Mouse (Mus musculus) liver, postnatal 0 days (tissue): ENCODE data around the gene Map2k7. TPM values are rescaled to one million over a fixed set of nuclear protein-coding genes. Genes with fewer than 3 reads are reported as not detected.
A peak's percentile ranks its signal among the peaks of the same experiment; 100 is the strongest.
"Not testable (repeated sequence)": the region's sequence is repeated elsewhere in the genome, so short reads cannot be mapped to it uniquely, and the experiment has no call there.

Experiments used
- ATAC-seq: fragments of 200-750 bp; cut with Nextera tagmentation; 2 replicates; pipeline ENCODE4 v1.8.0; 2017; ENCODE audit warnings: mild to moderate bottlenecking, moderate library complexity
- DNase-seq: peaks from one replicate; pipeline ENCODE4 v3.0.0-alpha.2; 2016
- H3K27ac ChIP-seq: fragments of 300-500 bp; sonication (generic); 2 replicates; pipeline ENCODE4 v1.5.1; 2014; ENCODE audit warnings: antibody characterized with exemption, moderate library complexity, mild to moderate bottlenecking, low read depth
- H3K27me3 ChIP-seq: fragments of 300-500 bp; sonication (generic); 2 replicates; pipeline ENCODE4 v1.6.1; 2014; ENCODE audit warnings: low read length, control low read depth, mixed read lengths; ENCODE audit not compliant: insufficient read depth
- H3K36me3 ChIP-seq: fragments of 300-500 bp; sonication (generic); replicated peaks from 2 replicates; pipeline ENCODE4 v1.6.1; 2014; ENCODE audit warnings: mild to moderate bottlenecking, control low read depth, low read length, moderate library complexity, mixed read lengths; ENCODE audit not compliant: insufficient read depth
- H3K4me1 ChIP-seq: fragments of 300-500 bp; sonication (generic); 2 replicates; pipeline ENCODE4 v1.6.1; 2014; ENCODE audit warnings: antibody characterized with exemption, mild to moderate bottlenecking, control low read depth; ENCODE audit not compliant: insufficient read depth
- H3K4me2 ChIP-seq: fragments of 300-500 bp; sonication (generic); 2 replicates; pipeline ENCODE4 v1.6.1; 2014; ENCODE audit warnings: low read depth, mild to moderate bottlenecking, low read length, moderate library complexity, mixed read lengths
- H3K4me3 ChIP-seq: fragments of 300-500 bp; sonication (generic); 2 replicates; pipeline ENCODE4 v1.5.1; 2014; ENCODE audit warnings: low read depth, low read length
- H3K9ac ChIP-seq: fragments of 300-500 bp; sonication (generic); replicated peaks from 2 replicates; pipeline ENCODE4 v1.6.1; 2014; ENCODE audit warnings: mild to moderate bottlenecking, moderate library complexity
- H3K9me3 ChIP-seq: fragments of 300-500 bp; sonication (generic); 2 replicates; pipeline ENCODE4 v1.6.1; 2016; ENCODE audit warnings: mild to moderate bottlenecking, control low read depth, low read length, mixed read lengths
- CTCF ChIP-seq: sonication (generic); IDR thresholded peaks from 2 replicates; pipeline ENCODE4 v1.5.1; 2016; ENCODE audit warnings: antibody characterized with exemption, low read depth
- EP300 ChIP-seq: IDR thresholded peaks from 2 replicates; pipeline ENCODE4 v1.6.1; 2016; ENCODE audit warnings: antibody characterized with exemption, low read depth, mild to moderate bottlenecking
- WGBS: fragments of 180-500 bp; shearing (Covaris S2); extraction: QIAGEN DNeasy Blood & Tissue Kit; methylation state at CpG from one replicate; pipeline ENCODE4 v1.1.7; 2014; ENCODE audit not compliant: insufficient replicate concordance; 5-methylcytosine and 5-hydroxymethylcytosine counted together
- polyA plus RNA-seq: library from polyadenylated mRNA; unstranded; fragments of >200 nt; fragmentation: Nextera tagmentation; extraction: Ambion mirVana; gene quantifications from 2 replicates; pipeline ENCODE4 v1.2.1, GENCODE M21; 2015

The Map2k7 gene
- polyA plus RNA-seq, 1 experiment from 2014 or later = 10.5 TPM

GRCm38 (mm10) chr8:4249213-4249612 lies 10.7 kb downstream of the Map2k7 start:
- no peak overlapping the region for H3K9ac ChIP-seq
- H3K27ac ChIP-seq = no peak overlapping the region
- ATAC-seq (no peak), DNase-seq (no peak)
- no peak for TF ChIP-seq CTCF
- TF ChIP-seq EP300 = no peak
- no peaks in the 10 kb centered on the region for H3K9me3 ChIP-seq
- H3K4me3 ChIP-seq = no peak overlapping the region
- 44% methylated on average over 29 of the region's 29 CpGs for WGBS
- H3K36me3 ChIP-seq = peaks cover 30% of the 10 kb centered on the region
- H3K27me3 ChIP-seq = no peaks in the 10 kb centered on the region
- H3K4me2 ChIP-seq = no peak overlapping the region
- H3K4me1 ChIP-seq = peaks cover 13% of the 10 kb centered on the region

- H3K36me3 ChIP-seq = peaks cover 18% of the 10 kb centered on the region
- H3K4me2 ChIP-seq = no peak overlapping the region
These were observed 11.9 kb downstream of the Map2k7 start for GRCm38 (mm10) chr8:4250306-4250970.

GRCm38 (mm10) chr8:4252116-4252760 lies 13.7 kb downstream of the Map2k7 start:
- Histone ChIP-seq H3K9ac (peak overlapping the region; percentile 93), H3K36me3 (peaks cover 7% of the 10 kb centered on the region), H3K27me3 (no peaks in the 10 kb centered on the region), H3K4me2 (peak overlapping the region; percentile 85), H3K4me1 (peaks cover 13% of the 10 kb centered on the region), H3K27ac (peak overlapping the region; percentile 74; the same call in 1 of the 2 replicates), H3K4me3 (peak overlapping the region; percentile 93), H3K9me3 (no peaks in the 10 kb centered on the region)
- DNase-seq (no peak), ATAC-seq (no peak)
- TF ChIP-seq CTCF (no peak), EP300 (no peak)
- 40% methylated on average over 8 of the region's 8 CpGs for WGBS

More at GRCm38 (mm10) chr8:4250306-4250970, 11.9 kb downstream of the Map2k7 start:
- DNase-seq = peak; percentile 91
- H3K27me3 ChIP-seq = no peaks in the 10 kb centered on the region
- 45% methylated on average over 26 of the region's 26 CpGs for WGBS
- no peak overlapping the region for H3K27ac ChIP-seq
- TF ChIP-seq CTCF (peak; percentile 93), EP300 (no peak)
- no peaks in the 10 kb centered on the region for H3K9me3 ChIP-seq
- H3K4me1 ChIP-seq = peaks cover 13% of the 10 kb centered on the region
- H3K4me3 ChIP-seq = no peak overlapping the region
- H3K9ac ChIP-seq = no peak overlapping the region
- ATAC-seq = peak; percentile 28

DNA sequence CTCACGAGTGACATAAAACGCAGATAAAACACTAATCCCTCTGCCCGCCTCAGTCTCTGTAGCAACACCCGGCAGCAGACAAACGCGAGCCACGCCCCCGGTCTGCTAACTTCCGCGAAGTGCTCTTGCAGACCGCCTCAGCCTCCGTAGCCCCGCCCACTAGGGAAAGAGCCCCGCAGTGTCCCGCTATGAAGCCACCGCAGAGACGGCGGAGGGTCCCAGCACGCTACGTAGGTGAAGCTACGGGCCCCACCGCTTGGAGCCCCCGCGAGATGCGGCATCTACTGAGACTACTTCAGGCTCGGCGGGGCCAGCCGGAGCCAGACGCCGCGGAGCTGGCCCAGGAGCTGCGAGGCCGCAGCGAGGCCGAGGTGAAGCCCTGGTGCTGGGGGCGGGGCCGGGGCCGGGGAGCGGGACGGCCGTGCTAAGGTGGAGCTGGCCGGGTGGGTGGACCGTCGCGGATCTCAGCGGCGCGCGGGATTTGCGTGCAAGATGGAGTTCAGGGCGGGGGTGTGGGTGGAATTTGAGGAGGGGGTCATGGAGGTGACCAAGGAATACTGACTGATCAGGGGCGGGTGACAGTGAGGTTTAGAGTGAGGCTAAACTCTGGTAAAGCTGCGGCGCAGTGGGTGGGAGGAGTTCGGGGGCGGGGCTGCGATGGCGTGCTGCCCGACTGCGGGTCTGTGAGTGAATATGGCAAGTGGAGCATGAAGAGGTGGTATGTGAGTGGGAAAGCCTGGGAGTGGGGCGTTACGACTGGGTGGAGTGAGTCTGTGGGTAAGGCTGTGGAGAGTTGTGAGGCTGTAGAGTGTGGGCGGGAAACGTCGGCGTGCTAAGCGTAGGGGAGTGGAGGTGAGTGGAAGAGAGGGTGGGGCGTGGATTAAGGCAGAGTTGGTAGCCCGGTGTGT lies 14.6 kb downstream of the Map2k7 start, which contains the start of gene Snapc2:
Gene Snapc2 (plus strand): TSS at position 147 of the 908 bp plus-strand sequence.
- H3K9ac ChIP-seq = peak within 1 kb of the TSS; percentile 93
- H3K4me2 ChIP-seq = peak within 1 kb of the TSS; percentile 85
- H3K27ac ChIP-seq = peak within 1 kb of the TSS; percentile 74
- H3K4me3 ChIP-seq = peak within 1 kb of the TSS; percentile 93
- TF ChIP-seq CTCF (no peak), EP300 (no peak; the same call in 1 of the 2 replicates)
- H3K9me3 ChIP-seq = no peaks in the 10 kb centered on the region
- WGBS = under 1% methylated on average over 69 of the region's 69 CpGs
- H3K4me1 ChIP-seq = peaks cover 16% of the 10 kb centered on the region
- H3K36me3 ChIP-seq = peaks cover 7% of the 10 kb centered on the region
- ATAC-seq (peak; percentile 94), DNase-seq (peak; percentile 98)
- H3K27me3 ChIP-seq = no peaks in the 10 kb centered on the region

DNA sequence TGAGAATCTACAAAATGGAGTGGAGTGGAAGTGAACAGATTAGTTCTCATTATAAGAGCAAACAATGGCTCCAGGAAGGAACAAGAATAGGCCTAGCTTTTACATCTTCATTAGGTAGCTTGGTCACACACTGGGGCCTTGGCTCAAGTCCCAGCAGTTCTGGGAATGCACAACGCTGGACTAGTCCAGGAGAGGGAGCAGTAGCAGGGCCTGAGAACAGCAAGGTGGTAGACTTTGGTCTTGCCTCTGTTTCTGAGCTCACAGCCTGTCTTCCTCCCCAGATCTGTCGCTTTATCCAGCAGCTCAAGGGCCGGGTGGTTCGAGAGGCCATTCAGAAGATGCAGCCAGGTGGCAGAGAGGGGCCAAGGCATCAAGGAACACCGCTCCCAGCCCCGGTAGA lies 15.5 kb downstream of the Map2k7 start:
- ATAC-seq (no peak), DNase-seq (peak; percentile 43)
- 63% methylated on average over 6 of the region's 6 CpGs for WGBS
- Histone ChIP-seq H3K27me3 (no peaks in the 10 kb centered on the region), H3K36me3 (peaks cover 7% of the 10 kb centered on the region), H3K9me3 (no peaks in the 10 kb centered on the region), H3K4me1 (peaks cover 24% of the 10 kb centered on the region), H3K4me2 (peak overlapping the region; percentile 85), H3K4me3 (peak overlapping the region; percentile 93), H3K9ac (no peak overlapping the region), H3K27ac (no peak overlapping the region)
- TF ChIP-seq CTCF (peak; percentile 53), EP300 (no peak)

DNA sequence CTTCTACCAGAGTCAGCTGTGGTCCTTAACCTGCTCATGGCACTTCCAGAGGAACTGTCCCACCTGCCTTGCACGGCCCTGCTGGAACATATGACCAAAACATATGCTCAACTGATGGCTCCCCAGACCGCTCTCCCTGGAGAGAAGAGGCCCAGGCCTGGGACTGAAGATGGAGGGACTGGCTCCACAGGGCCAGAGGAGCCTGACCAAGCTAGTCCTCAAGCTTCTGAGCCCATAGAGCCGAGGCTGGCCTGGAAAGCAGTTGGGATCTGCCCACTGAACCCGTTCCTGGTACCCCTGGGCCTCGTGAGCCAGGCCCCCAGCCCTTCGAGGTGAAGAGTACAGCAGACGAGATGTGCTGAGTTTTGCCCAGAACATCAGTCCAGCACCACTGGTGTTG lies 16.9 kb downstream of the Map2k7 start:
- WGBS = 77% methylated on average over 7 of the region's 7 CpGs
- DNase-seq, H3K27ac ChIP-seq, H3K4me2 ChIP-seq, H3K4me3 ChIP-seq, H3K27me3 ChIP-seq, ATAC-seq, H3K9me3 ChIP-seq, H3K9ac ChIP-seq: not testable (repeated sequence)
- Histone ChIP-seq H3K36me3 (peaks cover 13% of the 10 kb centered on the region), H3K4me1 (peaks cover 29% of the 10 kb centered on the region)
